Mouse (Mus musculus) hindbrain, embryonic 15.5 days (tissue): ENCODE measurements around the gene Zfp949. TPM values are rescaled to one million over a fixed set of nuclear protein-coding genes. Genes with fewer than 3 reads are reported as not detected.

Experiments
- ATAC-seq: fragments of 200-750 bp; cut with Nextera tagmentation; 2 replicates; pipeline ENCODE4 v1.8.0; 2017; ENCODE audit warnings: low read depth, moderate number of reproducible peaks, moderate TSS enrichment; ENCODE audit not compliant: low FRiP score
- H3K27ac ChIP-seq: fragments of 300-500 bp; sonication (generic); replicated peaks from 2 replicates; pipeline ENCODE4 v1.5.1; 2015; ENCODE audit warnings: mild to moderate bottlenecking, inconsistent platforms
- H3K27me3 ChIP-seq: fragments of 300-500 bp; sonication (generic); 2 replicates; pipeline ENCODE4 v1.6.1; 2015; ENCODE audit warnings: control low read depth, inconsistent platforms
- H3K36me3 ChIP-seq: fragments of 300-500 bp; sonication (generic); 2 replicates; pipeline ENCODE4 v1.6.1; 2015; ENCODE audit warnings: control low read depth, inconsistent platforms
- H3K4me1 ChIP-seq: fragments of 300-500 bp; sonication (generic); replicated peaks from 2 replicates; pipeline ENCODE4 v1.6.1; 2015; ENCODE audit warnings: control low read depth, inconsistent platforms
- H3K4me2 ChIP-seq: fragments of 300-500 bp; sonication (generic); 2 replicates; pipeline ENCODE4 v1.6.1; 2015; ENCODE audit warnings: moderate library complexity, mild to moderate bottlenecking, inconsistent platforms
- H3K4me3 ChIP-seq: fragments of 300-500 bp; sonication (generic); 2 replicates; pipeline ENCODE4 v1.5.1; 2015; ENCODE audit warnings: mild to moderate bottlenecking, inconsistent platforms
- H3K9ac ChIP-seq: fragments of 300-500 bp; sonication (generic); 2 replicates; pipeline ENCODE4 v1.6.1; 2015; ENCODE audit warnings: inconsistent platforms
- H3K9me3 ChIP-seq: fragments of 300-500 bp; sonication (generic); 2 replicates; pipeline ENCODE4 v1.6.1; 2016; ENCODE audit warnings: control low read depth, inconsistent platforms
- WGBS: fragments of 180-500 bp; shearing (Covaris S2); methylation state at CpG from one replicate; pipeline ENCODE4 v1.1.7; 2015; 5-methylcytosine and 5-hydroxymethylcytosine counted together
- polyA plus RNA-seq: library from polyadenylated mRNA; unstranded; fragments of >200 nt; fragmentation: Nextera tagmentation; extraction: Ambion mirVana; gene quantifications from 2 replicates; pipeline ENCODE4 v1.2.1, GENCODE M21; 2015

Zfp949 gene
- polyA plus RNA-seq, 1 experiment from 2014 or later: 19.8 TPM

GRCm38 (mm10) chr9:88523335-88523668 lies 24.5 kb upstream of the Zfp949 start:
- H3K27ac ChIP-seq: peak overlapping the region; percentile 96
- peak overlapping the region; percentile 43 for H3K9ac ChIP-seq
- peak overlapping the region; percentile 83 for H3K4me3 ChIP-seq
- no peak for ATAC-seq
- H3K4me1 ChIP-seq: peaks cover 31% of the 10 kb centered on the region
- peaks cover 13% of the 10 kb centered on the region; the same call in 1 of the 2 replicates for H3K36me3 ChIP-seq
- H3K9me3 ChIP-seq: no peaks in the 10 kb centered on the region
- no peaks in the 10 kb centered on the region for H3K27me3 ChIP-seq
- peak overlapping the region; percentile 71 for H3K4me2 ChIP-seq
- under 1% methylated on average over 16 of the region's 16 CpGs for WGBS

- H3K27ac ChIP-seq: no peak overlapping the region
- no peaks in the 10 kb centered on the region for H3K27me3 ChIP-seq
- H3K4me1 ChIP-seq: peaks cover 24% of the 10 kb centered on the region
- H3K9me3 ChIP-seq: no peaks in the 10 kb centered on the region
- H3K4me2 ChIP-seq: no peak overlapping the region
- ATAC-seq: no peak
- WGBS: 95% methylated on average over 2 of the region's 2 CpGs
- peaks cover 13% of the 10 kb centered on the region; the same call in 1 of the 2 replicates for H3K36me3 ChIP-seq
- no peak overlapping the region for H3K4me3 ChIP-seq
- H3K9ac ChIP-seq: no peak overlapping the region
These were observed 23.5 kb upstream of the Zfp949 start for GRCm38 (mm10) chr9:88524367-88524766.

GRCm38 (mm10) chr9:88524796-88525195 lies 23.0 kb upstream of the Zfp949 start:
- no peak overlapping the region for H3K27ac ChIP-seq
- no peak overlapping the region for H3K4me2 ChIP-seq
- no peak overlapping the region for H3K4me3 ChIP-seq
- H3K36me3 ChIP-seq: peaks cover 13% of the 10 kb centered on the region; the same call in 1 of the 2 replicates
- no peak overlapping the region for H3K9ac ChIP-seq
- peaks cover 19% of the 10 kb centered on the region for H3K4me1 ChIP-seq
- no peak for ATAC-seq
- H3K27me3 ChIP-seq: no peaks in the 10 kb centered on the region
- no peaks in the 10 kb centered on the region for H3K9me3 ChIP-seq
- 79% methylated on average over 3 of the region's 3 CpGs for WGBS

DNA sequence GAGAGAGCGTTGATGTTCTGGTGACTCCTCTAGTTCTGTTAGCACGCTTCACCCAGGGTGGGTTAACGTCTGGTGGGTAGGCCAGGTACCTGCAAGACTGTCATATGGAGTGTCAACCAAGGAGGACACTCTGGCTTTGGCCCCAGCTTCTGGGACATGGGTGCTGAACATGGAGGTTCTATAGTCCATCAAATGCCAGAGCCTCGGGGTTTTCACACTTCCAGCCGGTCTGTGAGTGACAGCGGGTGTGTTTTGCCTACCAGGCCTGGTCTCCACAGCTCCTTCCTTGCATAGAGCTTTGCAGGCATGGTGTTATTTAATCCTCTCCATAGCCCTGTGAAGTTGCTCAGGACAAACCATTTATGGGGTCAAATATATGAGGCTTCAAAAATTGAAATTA lies 22.5 kb upstream of the Zfp949 start:
- WGBS: 90% methylated on average over 6 of the region's 6 CpGs
- no peak overlapping the region for H3K4me3 ChIP-seq
- H3K9ac ChIP-seq: no peak overlapping the region
- H3K27me3 ChIP-seq: no peaks in the 10 kb centered on the region
- no peak overlapping the region for H3K27ac ChIP-seq
- peaks cover 8% of the 10 kb centered on the region; the same call in 1 of the 2 replicates for H3K36me3 ChIP-seq
- no peak for ATAC-seq
- H3K9me3 ChIP-seq: no peaks in the 10 kb centered on the region
- H3K4me2 ChIP-seq: no peak overlapping the region
- H3K4me1 ChIP-seq: peaks cover 14% of the 10 kb centered on the region

GRCm38 (mm10) chr9:88527956-88528355 lies 19.9 kb upstream of the Zfp949 start:
- 80% methylated on average over 4 of the region's 4 CpGs for WGBS
- peaks cover 5% of the 10 kb centered on the region for H3K4me1 ChIP-seq
- no peak overlapping the region for H3K9ac ChIP-seq
- H3K4me2 ChIP-seq: no peak overlapping the region
- no peaks in the 10 kb centered on the region for H3K36me3 ChIP-seq
- no peak overlapping the region for H3K4me3 ChIP-seq
- no peak overlapping the region for H3K27ac ChIP-seq
- ATAC-seq: no peak
- no peaks in the 10 kb centered on the region for H3K9me3 ChIP-seq
- H3K27me3 ChIP-seq: no peaks in the 10 kb centered on the region

- H3K27me3 ChIP-seq: no peaks in the 10 kb centered on the region
- WGBS: 83% methylated on average over 5 of the region's 5 CpGs
- H3K36me3 ChIP-seq: no peaks in the 10 kb centered on the region
- no peak for ATAC-seq
- no peak overlapping the region for H3K4me3 ChIP-seq
- no peaks in the 10 kb centered on the region for H3K9me3 ChIP-seq
- H3K27ac ChIP-seq: no peak overlapping the region
- no peaks in the 10 kb centered on the region for H3K4me1 ChIP-seq
- no peak overlapping the region for H3K9ac ChIP-seq
- no peak overlapping the region for H3K4me2 ChIP-seq
These were observed 19.1 kb upstream of the Zfp949 start for GRCm38 (mm10) chr9:88528736-88529135.

GRCm38 (mm10) chr9:88529571-88529970 lies 18.2 kb upstream of the Zfp949 start:
- H3K27me3 ChIP-seq: no peaks in the 10 kb centered on the region
- H3K4me1 ChIP-seq: no peaks in the 10 kb centered on the region
- H3K4me2 ChIP-seq: no peak overlapping the region
- H3K4me3 ChIP-seq: no peak overlapping the region
- H3K9me3 ChIP-seq: no peaks in the 10 kb centered on the region
- 90% methylated on average over 3 of the region's 3 CpGs for WGBS
- no peak overlapping the region for H3K27ac ChIP-seq
- no peak overlapping the region for H3K9ac ChIP-seq
- no peak for ATAC-seq
- H3K36me3 ChIP-seq: no peaks in the 10 kb centered on the region

GRCm38 (mm10) chr9:88529979-88530580 lies 17.7 kb upstream of the Zfp949 start:
- no peaks in the 10 kb centered on the region for H3K4me1 ChIP-seq
- H3K27me3 ChIP-seq: no peaks in the 10 kb centered on the region
- H3K4me2 ChIP-seq: no peak overlapping the region
- no peak for ATAC-seq
- H3K9me3 ChIP-seq: no peaks in the 10 kb centered on the region
- no peak overlapping the region for H3K27ac ChIP-seq
- 91% methylated on average over 5 of the region's 5 CpGs for WGBS
- no peak overlapping the region for H3K4me3 ChIP-seq
- no peaks in the 10 kb centered on the region for H3K36me3 ChIP-seq
- no peak overlapping the region for H3K9ac ChIP-seq

- ATAC-seq: no peak
- H3K9ac ChIP-seq: no peak overlapping the region
- H3K27ac ChIP-seq: no peak overlapping the region
- no peak overlapping the region for H3K4me3 ChIP-seq
- WGBS: 94% methylated on average over 5 of the region's 5 CpGs
- no peaks in the 10 kb centered on the region for H3K36me3 ChIP-seq
- H3K9me3 ChIP-seq: no peaks in the 10 kb centered on the region
- no peak overlapping the region for H3K4me2 ChIP-seq
- no peaks in the 10 kb centered on the region for H3K27me3 ChIP-seq
- H3K4me1 ChIP-seq: no peaks in the 10 kb centered on the region
These were observed 13.7 kb upstream of the Zfp949 start for GRCm38 (mm10) chr9:88534093-88534492.

- no peak overlapping the region for H3K9ac ChIP-seq
- no peaks in the 10 kb centered on the region for H3K27me3 ChIP-seq
- H3K36me3 ChIP-seq: no peaks in the 10 kb centered on the region
- no peak for ATAC-seq
- no peaks in the 10 kb centered on the region for H3K9me3 ChIP-seq
- no peak overlapping the region for H3K4me2 ChIP-seq
- H3K27ac ChIP-seq: no peak overlapping the region
- no peak overlapping the region for H3K4me3 ChIP-seq
- 76% methylated on average over 5 of the region's 5 CpGs for whole genome bisulfite sequencing
- no peaks in the 10 kb centered on the region for H3K4me1 ChIP-seq
These were observed 8.1 kb upstream of the Zfp949 start for GRCm38 (mm10) chr9:88539546-88540224.

DNA sequence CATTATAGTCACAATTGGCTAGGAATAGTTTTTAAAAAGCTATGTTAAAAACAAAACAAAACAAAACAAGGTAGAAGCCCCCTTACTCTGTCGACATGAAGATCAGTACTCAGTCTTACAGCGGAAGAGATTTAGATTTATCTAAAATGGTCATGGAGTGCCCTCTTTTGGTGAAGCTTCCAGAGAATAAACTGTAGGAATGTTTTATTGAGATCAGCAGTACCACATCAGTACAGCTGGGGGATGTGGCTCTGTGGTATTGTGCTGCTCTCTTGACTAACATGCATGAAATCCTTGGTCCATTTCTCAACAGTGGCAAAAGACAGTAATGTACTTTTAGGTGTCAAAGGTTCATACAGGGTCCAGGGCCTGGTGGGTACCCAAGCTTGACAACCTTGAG lies 5.0 kb upstream of the Zfp949 start:
- Histone ChIP-seq H3K9ac (no peak overlapping the region), H3K9me3 (no peaks in the 10 kb centered on the region), H3K36me3 (no peaks in the 10 kb centered on the region), H3K27me3 (no peaks in the 10 kb centered on the region), H3K4me1 (peaks cover 6% of the 10 kb centered on the region), H3K4me2 (no peak overlapping the region), H3K27ac (no peak overlapping the region), H3K4me3 (no peak overlapping the region)
- peak; percentile 53; the same call in 1 of the 2 replicates for ATAC-seq
- WGBS: 28% methylated on average over 2 of the region's 2 CpGs

DNA sequence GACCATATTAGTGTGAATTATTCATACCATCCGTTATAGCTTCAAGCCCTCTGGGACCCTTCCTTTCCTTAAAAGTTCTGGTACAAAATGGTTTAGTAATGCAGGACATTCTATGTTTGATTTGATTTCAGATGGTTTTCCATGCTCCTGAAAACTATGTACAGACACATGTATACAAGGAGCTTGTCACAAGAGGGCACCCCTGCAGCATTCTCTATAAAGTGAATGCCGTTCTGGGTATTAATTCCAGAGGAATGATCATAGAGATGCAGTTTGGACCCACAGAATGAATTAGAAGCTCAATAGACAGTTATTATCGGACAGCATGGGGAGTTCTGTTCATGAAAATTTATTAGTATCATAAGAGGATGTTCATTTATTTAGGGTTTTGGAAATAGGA lies 2.3 kb upstream of the Zfp949 start:
- no peak for ATAC-seq
- H3K4me3 ChIP-seq: no peak overlapping the region
- H3K4me1 ChIP-seq: peaks cover 24% of the 10 kb centered on the region
- H3K4me2 ChIP-seq: no peak overlapping the region
- no peaks in the 10 kb centered on the region for H3K9me3 ChIP-seq
- no peaks in the 10 kb centered on the region for H3K27me3 ChIP-seq
- WGBS: 21% methylated on average over 3 of the region's 3 CpGs
- no peak overlapping the region for H3K27ac ChIP-seq
- no peak overlapping the region for H3K9ac ChIP-seq
- no peaks in the 10 kb centered on the region for H3K36me3 ChIP-seq

GRCm38 (mm10) chr9:88546166-88546565 lies 1.7 kb upstream of the Zfp949 start:
- no peak overlapping the region for H3K27ac ChIP-seq
- H3K4me3 ChIP-seq: no peak overlapping the region
- H3K36me3 ChIP-seq: no peaks in the 10 kb centered on the region
- H3K4me2 ChIP-seq: no peak overlapping the region
- no peak for ATAC-seq
- H3K4me1 ChIP-seq: peaks cover 30% of the 10 kb centered on the region
- no peak overlapping the region for H3K9ac ChIP-seq
- H3K9me3 ChIP-seq: no peaks in the 10 kb centered on the region
- no peaks in the 10 kb centered on the region for H3K27me3 ChIP-seq
- WGBS: 3% methylated on average over 2 of the region's 2 CpGs
